Mouse (Mus musculus) adrenal gland, adult 18-20 months (tissue): ENCODE measurements at regions not wholly inside any gene's neighbourhood (a gene's known extent, or its start where the extent isn't known, plus 50 kb on each side); places are given as distances from the start of the nearest gene placed in this dataset.

Source experiments
- DNase-seq, 2 experiments: peaks; one replicate each; pipeline ENCODE4 v3.0.0; 2021 to 2022; ENCODE audit warnings: low spot score in 2 of 2

- no peak for DNase-seq
Observed at GRCm38 (mm10) chrX:57711914-57712313, 208.4 kb upstream of the Gpr101 start.

- DNase-seq = no peak
Observed at GRCm38 (mm10) chrX:57709115-57709877, 205.7 kb upstream of the Gpr101 start.

- no peak for DNase-seq
Observed at GRCm38 (mm10) chrX:57708501-57708900, 204.9 kb upstream of the Gpr101 start.

- no peak for DNase-seq
Observed at GRCm38 (mm10) chrX:57707932-57708331, 204.4 kb upstream of the Gpr101 start.

- DNase-seq = no peak
Observed at GRCm38 (mm10) chrX:57706683-57707308, 203.2 kb upstream of the Gpr101 start.

GRCm38 (mm10) chrX:57692506-57692905, 188.9 kb upstream of the Gpr101 start:
- peak in 1 of 2 experiments; percentile 31 for DNase-seq

GRCm38 (mm10) chrX:57676764-57677163, 173.2 kb upstream of the Gpr101 start:
- DNase-seq = no peak

GRCm38 (mm10) chrX:57674955-57675354, 171.4 kb upstream of the Gpr101 start:
- peak in 1 of 2 experiments; percentile 19 for DNase-seq

- DNase-seq = no peak
Observed at GRCm38 (mm10) chrX:57659571-57659970, 156.0 kb upstream of the Gpr101 start.

GRCm38 (mm10) chrX:57656035-57656434, 152.5 kb upstream of the Gpr101 start:
- DNase-seq = no peak

- no peak for DNase-seq
Observed at GRCm38 (mm10) chrX:57655483-57655882, 151.9 kb upstream of the Gpr101 start.
